Mouse (Mus musculus) B cell, adult 2 months (primary cell): Measurements from ENCODE around the gene Slc35b4.

Source experiments
- DNase-seq, 2 experiments: peaks; one replicate each; pipeline ENCODE4 v3.0.0; 2022

Gene Slc35b4

DNA sequence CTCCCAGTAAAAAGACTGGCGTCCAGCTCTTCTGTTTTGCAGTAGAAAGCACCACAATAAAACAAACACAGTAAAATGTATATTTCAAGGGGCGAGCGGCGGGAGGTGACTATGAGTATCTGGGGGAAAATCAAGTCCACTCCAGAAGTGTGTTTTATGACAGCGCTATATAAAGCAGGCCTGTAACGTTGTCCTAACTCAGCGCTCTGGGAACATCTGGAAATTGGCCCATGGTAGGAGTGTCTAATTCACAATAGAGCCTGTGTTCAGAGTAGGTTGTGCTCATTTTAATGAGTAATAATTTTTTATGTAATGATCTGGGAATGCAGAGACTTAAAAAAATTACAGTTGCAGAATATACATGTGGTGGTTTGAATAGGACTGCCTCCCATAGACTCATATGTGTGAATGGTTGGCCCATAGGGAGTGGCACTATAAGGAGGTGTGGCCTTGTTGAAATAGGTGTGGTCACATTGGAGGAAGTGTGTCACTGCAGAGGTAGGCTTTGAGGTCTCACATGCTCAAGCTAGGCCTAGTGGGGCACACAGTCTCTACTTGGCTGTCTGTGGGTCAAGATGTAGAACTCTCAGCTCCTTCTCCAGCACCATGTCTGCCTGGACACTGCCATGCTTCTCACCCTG is 60.0 kb downstream of the Slc35b4 start:
- no peak for DNase-seq

DNA sequence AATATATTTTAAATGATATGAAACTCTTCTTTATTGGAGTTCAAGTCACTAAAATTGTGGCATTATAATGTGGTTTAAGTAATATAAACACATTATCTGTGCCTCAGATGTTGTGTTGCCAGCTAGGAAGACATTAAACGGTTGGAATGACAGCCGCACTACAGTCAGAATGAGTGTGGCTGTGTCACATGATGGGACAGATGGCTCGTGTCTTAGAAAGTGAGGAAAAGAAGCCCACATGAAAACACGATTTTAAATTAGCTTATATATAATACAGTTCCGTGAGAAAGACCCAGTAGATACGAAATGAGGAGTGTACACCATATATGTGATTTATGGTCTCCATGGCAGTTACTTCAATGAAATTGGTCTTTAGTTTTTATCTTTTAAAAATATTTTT is 65.5 kb downstream of the Slc35b4 start:
- no peak for DNase-seq

DNA sequence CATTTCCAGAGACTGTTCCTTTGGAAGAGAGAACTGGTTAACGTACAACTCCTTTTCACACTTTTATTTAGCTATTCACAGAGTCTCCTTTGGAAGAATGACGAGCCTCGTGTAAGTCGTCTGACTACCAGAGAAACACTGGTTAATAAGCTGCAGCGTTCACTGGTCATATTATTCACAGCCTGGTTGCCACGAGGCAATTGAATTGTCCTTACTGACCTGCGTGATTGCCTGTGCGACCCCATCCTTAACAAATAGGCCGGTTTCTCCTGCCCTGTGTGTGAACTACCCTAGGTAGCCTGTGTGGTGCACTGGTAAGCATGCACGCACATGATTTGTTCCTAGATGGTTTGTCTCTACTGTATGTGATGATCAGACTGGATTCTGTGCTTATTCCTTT is 66.3 kb downstream of the Slc35b4 start:
- DNase-seq, result no peak
